Mouse (Mus musculus) midbrain, embryonic 15.5 days (tissue): ENCODE measurements around the gene Chaf1b. TPM values are rescaled to one million over a fixed set of nuclear protein-coding genes. Genes with fewer than 3 reads are reported as not detected.
A peak's percentile ranks its signal among the peaks of the same experiment; 100 is the strongest.

Experiments used
- ATAC-seq: fragments of 200-750 bp; cut with Nextera tagmentation; replicated peaks from 2 replicates; pipeline ENCODE4 v1.8.0; 2017; ENCODE audit warnings: moderate TSS enrichment
- H3K27ac ChIP-seq: fragments of 300-500 bp; sonication (generic); 2 replicates; pipeline ENCODE4 v1.5.1; 2015; ENCODE audit warnings: mild to moderate bottlenecking, inconsistent platforms
- H3K27me3 ChIP-seq: fragments of 300-500 bp; sonication (generic); replicated peaks from 2 replicates; pipeline ENCODE4 v1.6.1; 2015; ENCODE audit warnings: inconsistent platforms
- H3K36me3 ChIP-seq: fragments of 300-500 bp; sonication (generic); replicated peaks from 2 replicates; pipeline ENCODE4 v1.6.1; 2015; ENCODE audit warnings: inconsistent platforms
- H3K4me1 ChIP-seq: fragments of 300-500 bp; sonication (generic); 2 replicates; pipeline ENCODE4 v1.6.1; 2015; ENCODE audit warnings: inconsistent platforms
- H3K4me2 ChIP-seq: fragments of 300-500 bp; sonication (generic); 2 replicates; pipeline ENCODE4 v1.6.1; 2015; ENCODE audit warnings: inconsistent platforms, mild to moderate bottlenecking, moderate library complexity
- H3K4me3 ChIP-seq: fragments of 300-500 bp; sonication (generic); 2 replicates; pipeline ENCODE4 v1.5.1; 2015; ENCODE audit warnings: mild to moderate bottlenecking, inconsistent platforms
- H3K9ac ChIP-seq: fragments of 300-500 bp; sonication (generic); 2 replicates; pipeline ENCODE4 v1.6.1; 2015; ENCODE audit warnings: mild to moderate bottlenecking, inconsistent platforms
- H3K9me3 ChIP-seq: fragments of 300-500 bp; sonication (generic); 2 replicates; pipeline ENCODE4 v1.6.1; 2016; ENCODE audit warnings: inconsistent platforms
- WGBS: fragments of 180-500 bp; shearing (Covaris S2); methylation state at CpG from one replicate; pipeline ENCODE4 v1.1.7; 2015; ENCODE audit warnings: mixed read lengths; 5-methylcytosine and 5-hydroxymethylcytosine counted together
- polyA plus RNA-seq: library from polyadenylated mRNA; unstranded; fragments of >200 nt; fragmentation: Nextera tagmentation; extraction: Ambion mirVana; gene quantifications from 2 replicates; pipeline ENCODE4 v1.2.1, GENCODE M21; 2015

Chaf1b gene
- polyA plus RNA-seq, 1 experiment from 2014 or later: 17.0 TPM

DNA sequence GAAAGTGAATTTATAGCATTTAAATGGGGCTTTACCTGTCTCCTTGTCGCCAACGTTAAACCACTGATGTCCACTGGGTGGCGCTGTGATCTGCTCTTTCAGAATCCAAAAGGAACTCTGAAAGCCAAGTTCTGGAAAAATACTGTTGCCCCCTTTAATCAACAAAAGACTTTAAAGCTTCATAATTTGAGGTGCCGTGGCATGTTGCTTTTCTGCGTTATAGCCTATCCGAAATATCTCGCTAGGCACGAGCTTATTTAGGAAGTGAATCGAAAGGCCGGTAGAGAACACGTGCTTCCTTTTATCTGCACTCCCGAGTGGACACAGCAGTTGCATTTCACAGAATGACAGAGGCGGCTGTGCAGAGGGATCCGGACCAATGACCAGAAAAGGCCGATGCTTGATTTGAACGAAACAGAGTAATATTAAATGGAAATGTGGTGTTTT is 54.7 kb downstream of the Chaf1b start:
- H3K4me3 ChIP-seq: peak overlapping the region; percentile 32
- no peak overlapping the region for H3K27ac ChIP-seq
- no peak for ATAC-seq
- peaks cover 15% of the 10 kb centered on the region for H3K27me3 ChIP-seq
- H3K9me3 ChIP-seq: no peaks in the 10 kb centered on the region
- H3K4me2 ChIP-seq: peak overlapping the region; percentile 52
- WGBS: 9% methylated on average over 16 of the region's 16 CpGs
- no peaks in the 10 kb centered on the region for H3K36me3 ChIP-seq
- H3K4me1 ChIP-seq: 0 out of 2 replicates have a peak, but pooled peaks cover 5% of the 10 kb centered on the region
- H3K9ac ChIP-seq: no peak overlapping the region

GRCm38 (mm10) chr16:93939961-93940360 is 56.3 kb downstream of the Chaf1b start:
- no peak for ATAC-seq
- Histone ChIP-seq H3K4me1 (0 out of 2 replicates have a peak, but pooled peaks cover 5% of the 10 kb centered on the region), H3K9me3 (no peaks in the 10 kb centered on the region), H3K36me3 (no peaks in the 10 kb centered on the region), H3K4me3 (no peak overlapping the region), H3K27me3 (peaks cover 10% of the 10 kb centered on the region), H3K27ac (no peak overlapping the region), H3K4me2 (no peak overlapping the region), H3K9ac (no peak overlapping the region)
- WGBS: 76% methylated on average over 4 of the region's 4 CpGs

DNA sequence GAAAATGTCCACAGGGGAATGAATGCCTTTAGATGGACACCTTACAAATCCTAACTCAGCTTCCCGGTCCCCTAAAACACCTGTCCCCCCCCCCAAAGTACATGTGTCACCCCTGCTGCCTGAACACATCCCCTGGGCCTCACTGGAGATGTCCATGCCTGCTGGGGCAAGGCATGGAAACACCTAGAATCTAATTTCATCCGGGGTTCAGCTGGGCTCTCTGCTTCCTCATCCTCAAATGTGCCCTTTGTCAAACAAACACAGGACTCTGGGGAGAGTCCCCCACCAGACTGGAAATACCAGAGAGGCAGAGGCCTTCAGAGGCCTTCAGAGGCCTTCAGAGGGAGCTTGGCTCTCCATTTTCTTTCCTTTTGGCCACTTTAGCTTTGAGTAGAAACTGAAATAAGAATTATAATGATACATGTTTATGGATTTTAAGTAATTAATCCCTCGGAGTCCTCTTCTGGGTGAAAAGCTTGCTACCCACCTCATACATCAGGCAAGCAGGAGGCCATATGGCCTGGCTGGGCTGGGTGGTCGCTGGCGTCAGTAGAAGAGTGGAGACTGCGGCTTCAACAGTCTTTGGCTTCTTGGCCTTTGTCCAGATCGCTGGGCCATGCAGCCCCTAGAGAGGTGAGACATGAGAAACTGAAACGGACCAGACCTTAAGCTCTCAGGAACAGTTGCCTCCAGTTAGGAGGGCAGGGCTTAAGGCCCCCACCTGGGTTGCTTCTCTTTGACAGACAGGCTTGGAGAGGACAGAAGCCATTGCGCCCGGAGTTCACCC is 58.3 kb downstream of the Chaf1b start:
- H3K4me1 ChIP-seq: 0 out of 2 replicates have a peak, but pooled peaks cover 5% of the 10 kb centered on the region
- WGBS: 73% methylated on average over 10 of the region's 10 CpGs
- no peaks in the 10 kb centered on the region for H3K9me3 ChIP-seq
- no peak overlapping the region for H3K4me3 ChIP-seq
- no peak overlapping the region for H3K27ac ChIP-seq
- no peak overlapping the region for H3K4me2 ChIP-seq
- H3K9ac ChIP-seq: no peak overlapping the region
- no peaks in the 10 kb centered on the region for H3K27me3 ChIP-seq
- ATAC-seq: no peak
- H3K36me3 ChIP-seq: no peaks in the 10 kb centered on the region

GRCm38 (mm10) chr16:93942796-93943502 is 59.2 kb downstream of the Chaf1b start:
- no peaks in the 10 kb centered on the region for H3K9me3 ChIP-seq
- no peaks in the 10 kb centered on the region for H3K27me3 ChIP-seq
- no peak overlapping the region for H3K4me2 ChIP-seq
- 0 out of 2 replicates have a peak, but pooled peaks cover 5% of the 10 kb centered on the region for H3K4me1 ChIP-seq
- H3K27ac ChIP-seq: no peak overlapping the region
- no peak for ATAC-seq
- H3K4me3 ChIP-seq: no peak overlapping the region
- WGBS: 93% methylated on average over 10 of the region's 10 CpGs
- H3K9ac ChIP-seq: no peak overlapping the region
- H3K36me3 ChIP-seq: no peaks in the 10 kb centered on the region

- ATAC-seq: no peak
- H3K4me1 ChIP-seq: no peaks in the 10 kb centered on the region
- no peak overlapping the region for H3K4me2 ChIP-seq
- no peak overlapping the region for H3K27ac ChIP-seq
- H3K4me3 ChIP-seq: no peak overlapping the region
- H3K9me3 ChIP-seq: no peaks in the 10 kb centered on the region
- no peaks in the 10 kb centered on the region for H3K36me3 ChIP-seq
- H3K9ac ChIP-seq: no peak overlapping the region
- no peaks in the 10 kb centered on the region for H3K27me3 ChIP-seq
- WGBS: 86% methylated on average over 6 of the region's 6 CpGs
Observed at GRCm38 (mm10) chr16:93944301-93944700, 60.6 kb downstream of the Chaf1b start.

DNA sequence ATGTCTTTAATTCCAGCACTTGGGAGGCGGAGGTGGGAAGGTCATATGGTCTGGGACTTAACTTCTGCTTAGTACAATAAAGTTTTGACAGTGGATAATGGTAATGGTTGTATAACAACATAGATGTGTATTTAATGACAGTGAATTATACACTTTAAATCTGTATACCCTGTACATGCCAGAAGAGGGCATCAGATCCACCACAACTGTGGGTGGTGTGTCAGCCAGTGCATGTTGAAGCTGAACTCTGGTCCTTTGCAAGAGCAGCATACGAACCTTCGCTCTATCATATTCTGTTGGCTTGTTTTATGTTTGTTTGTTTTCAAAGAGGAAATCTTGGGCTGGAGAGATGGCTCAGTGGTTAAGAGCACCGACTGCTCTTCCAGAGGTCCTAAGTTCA is 63.7 kb downstream of the Chaf1b start:
- WGBS: 90% methylated on average over 4 of the region's 4 CpGs
- H3K9ac ChIP-seq: no peak overlapping the region
- no peak for ATAC-seq
- H3K27me3 ChIP-seq: no peaks in the 10 kb centered on the region
- H3K4me1 ChIP-seq: no peaks in the 10 kb centered on the region
- H3K9me3 ChIP-seq: no peaks in the 10 kb centered on the region
- no peak overlapping the region for H3K27ac ChIP-seq
- no peaks in the 10 kb centered on the region for H3K36me3 ChIP-seq
- H3K4me3 ChIP-seq: no peak overlapping the region
- H3K4me2 ChIP-seq: no peak overlapping the region

Other genes with a start within 250 kb of the Chaf1b start
- 1.6 and 1.7 TPM in 2 replicates for gene Cbr3, start 200.7 kb upstream of the Chaf1b start, polyA plus RNA-seq
- 40.9 and 43.8 TPM in 2 replicates for gene Dop1b, start 172.0 kb upstream of the Chaf1b start, polyA plus RNA-seq
- gene Morc3, start 51.8 kb upstream of the Chaf1b start, polyA plus RNA-seq: 32.8 and 34.1 TPM in 2 replicates
- not detected in 2 replicates for gene Cldn14, start 124.9 kb downstream of the Chaf1b start, polyA plus RNA-seq
- gene Sim2, start 201.0 kb downstream of the Chaf1b start, polyA plus RNA-seq: 0.06 and 0.25 TPM in 2 replicates